Mouse (Mus musculus): ENCODE measurements around the gene Zfp184. TPM values are rescaled to one million over a fixed set of nuclear protein-coding genes. Genes with fewer than 3 reads are reported as not detected.
"Not testable (repeated sequence)": the region's sequence is repeated elsewhere in the genome, so short reads cannot be mapped to it uniquely, and the experiment has no call there.

Zfp184 gene
- polyA plus RNA-seq, 1 experiment from 2014 or later, result 6.7 TPM

- ATAC-seq (replicated peaks; ENCODE audit: insufficient number of reproducible peaks, low FRiP score, low TSS enrichment), result peak; percentile 45; the same call in 1 of the 2 replicates
Measured at GRCm38 (mm10) chr13:21907807-21908155, 37.1 kb upstream of the Zfp184 start.

GRCm38 (mm10) chr13:21910735-21911134 is 34.2 kb upstream of the Zfp184 start:
- Histone ChIP-seq H3K27me3 (ENCODE audit: control insufficient read depth, insufficient read depth, low read length) (no peaks in the 10 kb centered on the region), H3K27ac (ENCODE audit: low read depth, low read length) (no peak overlapping the region), H3K9me3 (replicated peaks; ENCODE audit: control insufficient read depth, low read length) (no peaks in the 10 kb centered on the region), H3K4me1 (ENCODE audit: control insufficient read depth, insufficient read depth, low read length) (no peaks in the 10 kb centered on the region; the same call in 1 of the 2 replicates), H3K4me3 (ENCODE audit: low read depth, low read length) (peak overlapping the region; percentile 42), H3K36me3 (ENCODE audit: control insufficient read depth, insufficient read depth, low read length) (no peaks in the 10 kb centered on the region), H3K4me2 (peak overlapping the region; percentile 56), H3K9ac (ENCODE audit: low read depth, low read length) (peak overlapping the region; percentile 34; the same call in 1 of the 2 replicates)
- ATAC-seq (replicated peaks; ENCODE audit: insufficient number of reproducible peaks, low FRiP score, low TSS enrichment), result no peak
- 3% methylated on average over 7 of the region's 7 CpGs for WGBS (ENCODE audit: insufficient replicate concordance)

More at GRCm38 (mm10) chr13:21907807-21908155, 37.1 kb upstream of the Zfp184 start:
- not testable (repeated sequence) for H3K27me3 ChIP-seq (ENCODE audit: control insufficient read depth, insufficient read depth, low read length); H3K9me3 ChIP-seq (replicated peaks; ENCODE audit: control insufficient read depth, low read length); H3K27ac ChIP-seq (ENCODE audit: low read depth, low read length); H3K4me1 ChIP-seq (ENCODE audit: control insufficient read depth, insufficient read depth, low read length); H3K36me3 ChIP-seq (ENCODE audit: control insufficient read depth, insufficient read depth, low read length)
- 0 out of 2 replicates have a peak overlapping the region, but pooled peaks have one; percentile 40 for H3K9ac ChIP-seq (ENCODE audit: low read depth, low read length)
- 10% methylated on average over 6 of the region's 6 CpGs for WGBS (ENCODE audit: insufficient replicate concordance)
- peak overlapping the region; percentile 63 for H3K4me2 ChIP-seq
- peak overlapping the region; percentile 42 for H3K4me3 ChIP-seq (ENCODE audit: low read depth, low read length)

- Histone ChIP-seq H3K4me2 (peak overlapping the region; percentile 56), H3K9me3 (replicated peaks; ENCODE audit: control insufficient read depth, low read length) (no peaks in the 10 kb centered on the region), H3K4me1 (ENCODE audit: control insufficient read depth, insufficient read depth, low read length) (no peaks in the 10 kb centered on the region; the same call in 1 of the 2 replicates), H3K9ac (ENCODE audit: low read depth, low read length) (peak overlapping the region; percentile 34; the same call in 1 of the 2 replicates), H3K27me3 (ENCODE audit: control insufficient read depth, insufficient read depth, low read length) (no peaks in the 10 kb centered on the region), H3K4me3 (ENCODE audit: low read depth, low read length) (peak overlapping the region; percentile 42), H3K27ac (ENCODE audit: low read depth, low read length) (no peak overlapping the region), H3K36me3 (ENCODE audit: control insufficient read depth, insufficient read depth, low read length) (no peaks in the 10 kb centered on the region)
- WGBS (ENCODE audit: insufficient replicate concordance), result 2% methylated on average over 17 of the region's 17 CpGs
- ATAC-seq (replicated peaks; ENCODE audit: insufficient number of reproducible peaks, low FRiP score, low TSS enrichment), result peak; percentile 53; the same call in 1 of the 2 replicates
Measured at GRCm38 (mm10) chr13:21911147-21911546, 33.7 kb upstream of the Zfp184 start.

DNA sequence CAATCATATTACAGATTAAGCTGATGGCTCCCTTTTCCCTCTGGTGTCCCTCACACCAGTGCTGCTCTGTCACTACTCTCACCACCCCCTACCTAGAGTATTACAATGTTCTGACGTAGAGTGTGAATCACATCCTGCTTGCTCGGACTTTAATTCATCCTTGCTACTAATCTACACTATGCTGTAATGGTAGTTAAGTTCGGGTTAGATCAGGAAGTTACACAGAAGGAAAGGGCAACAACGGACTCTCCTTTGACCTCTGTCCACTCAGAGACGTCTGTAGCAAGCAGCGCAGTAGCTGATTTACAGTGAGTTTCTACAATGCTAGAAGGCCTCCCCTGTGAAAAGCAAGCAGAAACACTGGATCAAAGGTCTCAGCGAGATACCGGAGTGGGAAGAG is 31.0 kb upstream of the Zfp184 start:
- 5% methylated on average over 8 of the region's 8 CpGs for WGBS (ENCODE audit: insufficient replicate concordance)
- H3K9ac ChIP-seq (ENCODE audit: low read depth, low read length), result peak overlapping the region; percentile 56
- H3K27ac ChIP-seq (ENCODE audit: low read depth, low read length), result peak overlapping the region; percentile 35; the same call in 1 of the 2 replicates

DNA sequence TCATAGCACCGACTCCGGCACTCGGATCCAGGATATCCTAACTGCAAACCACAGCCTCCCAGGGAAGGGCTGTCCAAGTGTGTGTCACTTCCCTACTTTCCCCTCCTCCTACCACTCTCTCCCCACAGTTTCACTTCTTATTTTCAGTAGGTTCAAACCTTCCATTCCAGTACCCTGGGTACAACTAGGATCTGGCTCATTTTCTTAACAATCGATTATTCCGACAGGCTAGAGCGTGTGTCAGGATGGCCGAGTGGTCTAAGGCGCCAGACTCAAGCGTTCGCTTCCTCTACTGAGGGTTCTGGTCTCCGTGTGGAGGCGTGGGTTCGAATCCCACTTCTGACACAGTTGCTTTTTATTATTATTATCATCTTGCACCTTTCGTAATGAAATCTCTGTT is 30.3 kb upstream of the Zfp184 start:
- ATAC-seq (replicated peaks; ENCODE audit: insufficient number of reproducible peaks, low FRiP score, low TSS enrichment), result peak; percentile 71
- 1% methylated on average over 14 of the region's 14 CpGs for WGBS (ENCODE audit: insufficient replicate concordance)
- peak overlapping the region; percentile 56; the same call in 1 of the 2 replicates for H3K9ac ChIP-seq (ENCODE audit: low read depth, low read length)
- H3K27ac ChIP-seq (ENCODE audit: low read depth, low read length), result no peak overlapping the region
- no peaks in the 10 kb centered on the region; the same call in 1 of the 2 replicates for H3K4me1 ChIP-seq (ENCODE audit: control insufficient read depth, insufficient read depth, low read length)
- no peaks in the 10 kb centered on the region for H3K9me3 ChIP-seq (replicated peaks; ENCODE audit: control insufficient read depth, low read length)
- no peaks in the 10 kb centered on the region for H3K27me3 ChIP-seq (ENCODE audit: control insufficient read depth, insufficient read depth, low read length)
- peak overlapping the region; percentile 68 for H3K4me2 ChIP-seq
- H3K4me3 ChIP-seq (ENCODE audit: low read depth, low read length), result peak overlapping the region; percentile 45
- H3K36me3 ChIP-seq (ENCODE audit: control insufficient read depth, insufficient read depth, low read length), result no peaks in the 10 kb centered on the region

More for the DNA sequence above, 31.0 kb upstream of the Zfp184 start:
- no peaks in the 10 kb centered on the region for H3K9me3 ChIP-seq (replicated peaks; ENCODE audit: control insufficient read depth, low read length)
- H3K4me1 ChIP-seq (ENCODE audit: control insufficient read depth, insufficient read depth, low read length), result no peaks in the 10 kb centered on the region; the same call in 1 of the 2 replicates
- no peaks in the 10 kb centered on the region for H3K27me3 ChIP-seq (ENCODE audit: control insufficient read depth, insufficient read depth, low read length)
- peak overlapping the region; percentile 45 for H3K4me3 ChIP-seq (ENCODE audit: low read depth, low read length)
- ATAC-seq (replicated peaks; ENCODE audit: insufficient number of reproducible peaks, low FRiP score, low TSS enrichment), result no peak
- H3K36me3 ChIP-seq (ENCODE audit: control insufficient read depth, insufficient read depth, low read length), result no peaks in the 10 kb centered on the region
- peak overlapping the region; percentile 68 for H3K4me2 ChIP-seq

DNA sequence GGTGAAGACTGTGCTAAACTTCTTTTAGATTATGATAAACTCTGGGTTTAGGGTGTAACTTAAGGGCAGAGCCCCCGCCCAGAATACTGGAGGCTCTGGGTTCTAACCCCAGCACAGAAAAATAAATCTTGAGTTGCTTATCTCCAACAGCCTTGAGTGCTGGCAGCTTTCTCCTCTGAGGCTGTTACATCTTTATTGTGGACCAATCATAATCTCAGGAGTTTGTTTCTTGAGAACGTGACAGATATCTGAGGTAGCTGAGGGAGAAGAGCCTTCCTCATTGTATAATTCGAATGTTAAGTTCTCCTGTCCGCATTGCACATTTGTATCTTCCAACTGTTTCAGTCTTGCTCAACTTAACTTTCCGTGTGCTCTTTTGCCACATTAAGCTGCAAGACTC is 29.4 kb upstream of the Zfp184 start:
- Histone ChIP-seq H3K4me1 (ENCODE audit: control insufficient read depth, insufficient read depth, low read length) (no peaks in the 10 kb centered on the region; the same call in 1 of the 2 replicates), H3K9me3 (replicated peaks; ENCODE audit: control insufficient read depth, low read length) (no peaks in the 10 kb centered on the region), H3K4me3 (ENCODE audit: low read depth, low read length) (no peak overlapping the region), H3K9ac (ENCODE audit: low read depth, low read length) (no peak overlapping the region), H3K36me3 (ENCODE audit: control insufficient read depth, insufficient read depth, low read length) (no peaks in the 10 kb centered on the region), H3K27me3 (ENCODE audit: control insufficient read depth, insufficient read depth, low read length) (no peaks in the 10 kb centered on the region), H3K27ac (ENCODE audit: low read depth, low read length) (no peak overlapping the region), H3K4me2 (peak overlapping the region; percentile 68)
- WGBS (ENCODE audit: insufficient replicate concordance), result 39% methylated on average over 5 of the region's 5 CpGs
- no peak for ATAC-seq (replicated peaks; ENCODE audit: insufficient number of reproducible peaks, low FRiP score, low TSS enrichment)

DNA sequence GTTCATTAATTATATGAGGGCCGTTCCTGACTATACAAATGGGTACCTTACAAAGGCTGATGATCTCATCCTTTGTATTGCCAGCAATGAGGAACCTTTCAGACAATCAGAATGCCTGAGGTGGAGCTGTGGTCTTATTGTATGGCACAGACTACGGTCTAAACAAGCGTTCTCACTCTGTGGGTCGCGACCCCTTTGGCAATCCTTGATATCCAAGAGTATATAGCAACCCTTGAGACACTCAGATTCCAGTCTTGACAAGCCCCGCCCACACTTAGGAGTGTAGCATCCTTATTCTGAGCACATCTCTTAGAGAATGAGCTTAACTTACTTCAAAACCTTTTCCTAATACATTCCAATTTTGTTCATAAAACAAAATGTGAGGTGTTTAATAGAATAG is 28.8 kb upstream of the Zfp184 start:
- no peak for ATAC-seq (replicated peaks; ENCODE audit: insufficient number of reproducible peaks, low FRiP score, low TSS enrichment)
- Histone ChIP-seq H3K9me3 (replicated peaks; ENCODE audit: control insufficient read depth, low read length) (no peaks in the 10 kb centered on the region), H3K27me3 (ENCODE audit: control insufficient read depth, insufficient read depth, low read length) (no peaks in the 10 kb centered on the region), H3K4me1 (ENCODE audit: control insufficient read depth, insufficient read depth, low read length) (no peaks in the 10 kb centered on the region; the same call in 1 of the 2 replicates), H3K4me2 (no peak overlapping the region; the same call in 1 of the 2 replicates), H3K4me3 (ENCODE audit: low read depth, low read length) (no peak overlapping the region), H3K36me3 (ENCODE audit: control insufficient read depth, insufficient read depth, low read length) (no peaks in the 10 kb centered on the region), H3K9ac (ENCODE audit: low read depth, low read length) (no peak overlapping the region), H3K27ac (ENCODE audit: low read depth, low read length) (no peak overlapping the region)
- WGBS (ENCODE audit: insufficient replicate concordance), result 51% methylated on average over 6 of the region's 6 CpGs

DNA sequence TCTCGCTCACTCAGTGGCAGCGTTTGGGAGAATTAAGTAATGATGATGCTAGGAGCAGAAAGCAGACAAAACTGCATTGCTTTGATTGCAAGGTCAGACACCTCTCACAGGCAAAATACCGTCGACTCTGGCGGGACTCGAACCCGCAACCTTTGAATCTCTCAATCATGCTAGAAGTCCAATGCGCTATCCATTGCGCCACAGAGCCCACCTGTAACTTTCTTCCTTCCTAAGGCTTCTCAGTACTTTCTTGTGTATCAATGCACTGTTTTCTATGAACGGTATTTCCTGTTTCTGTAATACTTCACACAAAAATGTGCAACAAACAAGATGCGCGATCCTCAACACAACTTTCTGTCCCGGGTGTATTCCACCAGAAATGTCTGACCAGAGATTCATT is 27.9 kb upstream of the Zfp184 start:
- Histone ChIP-seq H3K4me1 (ENCODE audit: control insufficient read depth, insufficient read depth, low read length) (no peaks in the 10 kb centered on the region; the same call in 1 of the 2 replicates), H3K9me3 (replicated peaks; ENCODE audit: control insufficient read depth, low read length) (no peaks in the 10 kb centered on the region), H3K4me3 (ENCODE audit: low read depth, low read length) (peak overlapping the region; percentile 63), H3K36me3 (ENCODE audit: control insufficient read depth, insufficient read depth, low read length) (no peaks in the 10 kb centered on the region), H3K9ac (ENCODE audit: low read depth, low read length) (no peak overlapping the region), H3K27ac (ENCODE audit: low read depth, low read length) (no peak overlapping the region), H3K4me2 (peak overlapping the region; percentile 96), H3K27me3 (ENCODE audit: control insufficient read depth, insufficient read depth, low read length) (no peaks in the 10 kb centered on the region)
- no peak for ATAC-seq (replicated peaks; ENCODE audit: insufficient number of reproducible peaks, low FRiP score, low TSS enrichment)
- 2% methylated on average over 13 of the region's 13 CpGs for WGBS (ENCODE audit: insufficient replicate concordance)

- WGBS (ENCODE audit: insufficient replicate concordance), result under 1% methylated on average over 11 of the region's 11 CpGs
- H3K9ac ChIP-seq (ENCODE audit: low read depth, low read length), result 0 out of 2 replicates have a peak overlapping the region, but pooled peaks have one; percentile 8
- no peak for ATAC-seq (replicated peaks; ENCODE audit: insufficient number of reproducible peaks, low FRiP score, low TSS enrichment)
Measured at GRCm38 (mm10) chr13:21917480-21917879, 27.4 kb upstream of the Zfp184 start.

More at GRCm38 (mm10) chr13:21917480-21917879, 27.4 kb upstream of the Zfp184 start:
- H3K9me3 ChIP-seq (replicated peaks; ENCODE audit: control insufficient read depth, low read length), result no peaks in the 10 kb centered on the region
- no peak overlapping the region for H3K27ac ChIP-seq (ENCODE audit: low read depth, low read length)
- peak overlapping the region; percentile 96 for H3K4me2 ChIP-seq
- H3K4me1 ChIP-seq (ENCODE audit: control insufficient read depth, insufficient read depth, low read length), result no peaks in the 10 kb centered on the region; the same call in 1 of the 2 replicates
- no peaks in the 10 kb centered on the region for H3K36me3 ChIP-seq (ENCODE audit: control insufficient read depth, insufficient read depth, low read length)
- peak overlapping the region; percentile 63 for H3K4me3 ChIP-seq (ENCODE audit: low read depth, low read length)
- H3K27me3 ChIP-seq (ENCODE audit: control insufficient read depth, insufficient read depth, low read length), result no peaks in the 10 kb centered on the region
